ENCODE assay signal across 25 mouse cellular contexts in the genomic region with DNA sequence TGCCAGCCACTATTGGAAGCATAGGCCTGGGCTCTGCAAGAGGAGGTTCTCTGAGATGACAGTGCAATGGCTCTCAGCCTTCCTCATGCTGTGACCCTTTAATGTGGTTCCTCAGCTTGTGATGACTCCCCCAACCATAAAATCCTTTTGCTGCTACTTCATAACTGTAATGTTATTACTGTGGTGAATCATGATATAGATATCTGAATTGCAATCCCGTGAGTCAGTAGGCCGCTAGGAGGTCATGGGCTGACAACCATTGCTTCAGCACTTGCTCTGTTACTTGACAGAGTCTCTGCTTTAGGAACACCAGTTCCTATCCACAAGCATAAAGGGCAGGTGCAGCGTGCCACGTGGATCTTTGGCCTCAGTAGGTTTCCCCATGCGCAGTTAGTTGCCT.
DNase-seq lines count a peak whose midpoint lies in the region; ATAC-seq lines count a peak whose summit lies in the region.
"Had no signal": no experiment of that assay in that cellular context is flagged by ENCODE, and none has a peak within 500 bp of the region (broad histone marks: within the 10 kb centered on the region; RNA-seq: fewer than 3 reads in every experiment).

No protein-coding gene starts in this region.

- DNase-seq in 3134 (ENCODE audit: extremely low read depth, insufficient read length, low spot score) (peak; percentile 59), 3T3-L1 (ENCODE audit: low read depth, low spot score) (peak; percentile 92)
- no peak for DNase-seq in embryonic facial prominence, embryonic 11.5 days (ENCODE audit: low spot score)
- no peak for DNase-seq in right cerebral cortex, postnatal 14 days
- no peak for DNase-seq in forebrain, embryonic 14.5 days (ENCODE audit: low spot score)
- DNase-seq in adrenal gland, adult 18-20 months (ENCODE audit: low spot score in 2 of 2) = no peak
- DNase-seq: adrenal gland, postnatal 10 days; cerebellum, adult 8-10 months; cerebellum, postnatal 36 days; heart, postnatal 10 days; kidney, postnatal 14 days; lung, adult 18-20 months; lung, postnatal 14 days had no signal

- H3K27me3 ChIP-seq in embryonic facial prominence, embryonic 11.5 days (ENCODE audit: control insufficient read depth, insufficient read depth, low read length) = no peaks in the 10 kb centered on the region
- no peaks in the 10 kb centered on the region for H3K27me3 ChIP-seq in limb, embryonic 12.5 days
- H3K27me3 ChIP-seq in forebrain, embryonic 14.5 days (replicated peaks; ENCODE audit: control insufficient read depth, insufficient read depth, low read length) = peaks cover under 1% of the 10 kb centered on the region; the same call in 1 of the 2 replicates
- H3K27me3 ChIP-seq: heart, embryonic 12.5 days; neural tube, embryonic 15.5 days had no signal

- H3K27ac ChIP-seq in embryonic facial prominence, embryonic 11.5 days (replicated peaks; ENCODE audit: low read depth, low read length) = no peak overlapping the region
- peak overlapping the region; percentile 64; the same call in 1 of the 2 replicates for H3K27ac ChIP-seq in limb, embryonic 12.5 days
- H3K27ac ChIP-seq in forebrain, embryonic 14.5 days (ENCODE audit: low read depth, low read length) = no peak overlapping the region
- H3K27ac ChIP-seq: forebrain, embryonic 13.5 days; hindbrain, embryonic 10.5 days; hindbrain, postnatal 0 days; layer of hippocampus, adult 2 months; liver, embryonic 12.5 days; neural tube, embryonic 15.5 days had no signal

- no peak overlapping the region for H3K9ac ChIP-seq in embryonic facial prominence, embryonic 11.5 days (replicated peaks; ENCODE audit: low read length)
- no peak overlapping the region for H3K9ac ChIP-seq in limb, embryonic 12.5 days (replicated peaks)
- H3K9ac ChIP-seq in forebrain, embryonic 14.5 days (ENCODE audit: low read length) = no peak overlapping the region
- H3K9ac ChIP-seq: forebrain, embryonic 13.5 days; heart, embryonic 12.5 days; liver, embryonic 12.5 days; neural tube, embryonic 15.5 days had no signal

- no peaks in the 10 kb centered on the region for H3K9me3 ChIP-seq in embryonic facial prominence, embryonic 11.5 days (replicated peaks; ENCODE audit: control insufficient read depth, low read length)
- no peaks in the 10 kb centered on the region for H3K9me3 ChIP-seq in limb, embryonic 12.5 days
- H3K9me3 ChIP-seq in forebrain, embryonic 14.5 days (replicated peaks; ENCODE audit: control insufficient read depth, low read length) = no peaks in the 10 kb centered on the region
- H3K9me3 ChIP-seq: forebrain, embryonic 13.5 days; hindbrain, embryonic 10.5 days; liver, embryonic 12.5 days; neural tube, embryonic 15.5 days had no signal

- no peak overlapping the region for H3K4me3 ChIP-seq in embryonic facial prominence, embryonic 11.5 days (ENCODE audit: low read depth, low read length)
- no peak overlapping the region for H3K4me3 ChIP-seq in limb, embryonic 12.5 days (replicated peaks)
- no peak overlapping the region for H3K4me3 ChIP-seq in forebrain, embryonic 14.5 days (ENCODE audit: low read depth, low read length)
- H3K4me3 ChIP-seq: erythroblast, embryonic 14.5 days; forebrain, embryonic 13.5 days; heart, embryonic 12.5 days; hindbrain, embryonic 10.5 days; layer of hippocampus, adult 2 months; liver, embryonic 12.5 days; neural tube, embryonic 15.5 days had no signal

- WGBS in embryonic facial prominence, embryonic 11.5 days = 41% methylated on average over 5 of the region's 5 CpGs
- WGBS in limb, embryonic 12.5 days = 36% methylated on average over 5 of the region's 5 CpGs
- WGBS in forebrain, embryonic 14.5 days = 61% methylated on average over 5 of the region's 5 CpGs

- ATAC-seq in embryonic facial prominence, embryonic 11.5 days (replicated peaks; ENCODE audit: insufficient number of reproducible peaks, low FRiP score, low TSS enrichment, low read depth) = no peak
- ATAC-seq in limb, embryonic 12.5 days (ENCODE audit: insufficient number of reproducible peaks, insufficient read depth, low FRiP score, low TSS enrichment, low read depth) = no peak
- ATAC-seq in forebrain, embryonic 14.5 days = no peak
- ATAC-seq: CD4-positive, CD25-positive, alpha-beta regulatory T cell, adult 4 months; forebrain, embryonic 13.5 days; hindbrain, postnatal 0 days; intestine, embryonic 16.5 days; liver, embryonic 12.5 days had no signal

- H3K4me2 ChIP-seq in embryonic facial prominence, embryonic 11.5 days (ENCODE audit: low read depth, low read length) = peak overlapping the region; percentile 13; the same call in 1 of the 2 replicates
- peak overlapping the region; percentile 25; the same call in 1 of the 2 replicates for H3K4me2 ChIP-seq in limb, embryonic 12.5 days
- H3K4me2 ChIP-seq in forebrain, embryonic 14.5 days (ENCODE audit: low read length) = no peak overlapping the region
- H3K4me2 ChIP-seq: forebrain, embryonic 13.5 days; heart, embryonic 12.5 days; liver, embryonic 12.5 days; midbrain, embryonic 11.5 days; neural tube, embryonic 15.5 days had no signal

- peaks cover 5% of the 10 kb centered on the region; the same call in 1 of the 2 replicates for H3K4me1 ChIP-seq in embryonic facial prominence, embryonic 11.5 days (ENCODE audit: control insufficient read depth, insufficient read depth, low read length)
- H3K4me1 ChIP-seq in limb, embryonic 12.5 days (replicated peaks) = peaks cover 25% of the 10 kb centered on the region
- no peaks in the 10 kb centered on the region for H3K4me1 ChIP-seq in forebrain, embryonic 14.5 days (ENCODE audit: control insufficient read depth, insufficient read depth, low read length)

- H3K36me3 ChIP-seq in embryonic facial prominence, embryonic 11.5 days (replicated peaks; ENCODE audit: control insufficient read depth, insufficient read depth, low read depth, low read length) = no peaks in the 10 kb centered on the region
- H3K36me3 ChIP-seq in limb, embryonic 12.5 days = no peaks in the 10 kb centered on the region
- H3K36me3 ChIP-seq in forebrain, embryonic 14.5 days (ENCODE audit: control insufficient read depth, insufficient read depth, low read length) = no peaks in the 10 kb centered on the region
- H3K36me3 ChIP-seq: heart, embryonic 12.5 days; hindbrain, embryonic 10.5 days; liver, embryonic 12.5 days; neural tube, embryonic 15.5 days had no signal

Comparison
In these comparisons a context has a peak if more than half of its experiments do, and no peak if none do; other contexts are left out.
1. DNase-seq: peak in 3134 (single experiment) and 3T3-L1 (single experiment); none in embryonic facial prominence, embryonic 11.5 days (single experiment), right cerebral cortex, postnatal 14 days (single experiment), forebrain, embryonic 14.5 days (single experiment) and adrenal gland, adult 18-20 months (0 of 2).